Mouse (Mus musculus): ENCODE measurements around the gene Ankub1. TPM values are rescaled to one million over a fixed set of nuclear protein-coding genes. Genes with fewer than 3 reads are reported as not detected.
A peak's percentile ranks its signal among the peaks of the same experiment; 100 is the strongest.

Gene Ankub1
- polyA plus RNA-seq, 1 experiment from 2014 or later = 0.19 TPM

- Histone ChIP-seq H3K36me3 (ENCODE audit: control insufficient read depth, insufficient read depth, low read length) (no peaks in the 10 kb centered on the region), H3K4me1 (replicated peaks; ENCODE audit: control insufficient read depth, insufficient read depth, low read length) (peaks cover 4% of the 10 kb centered on the region), H3K27ac (ENCODE audit: low read length) (no peak overlapping the region), H3K4me2 (ENCODE audit: low read depth, low read length) (no peak overlapping the region), H3K9me3 (ENCODE audit: control insufficient read depth, low read length) (no peaks in the 10 kb centered on the region), H3K4me3 (ENCODE audit: low read length) (no peak overlapping the region), H3K9ac (ENCODE audit: low read length) (no peak overlapping the region), H3K27me3 (ENCODE audit: control insufficient read depth, insufficient read depth, low read depth, low read length) (no peaks in the 10 kb centered on the region)
- WGBS = 72% methylated on average over 3 of the region's 3 CpGs
- no peak for ATAC-seq (ENCODE audit: low read depth)
These were observed 40.1 kb downstream of the Ankub1 start for GRCm38 (mm10) chr3:57652485-57652884.

GRCm38 (mm10) chr3:57651865-57652259 lies 40.7 kb downstream of the Ankub1 start:
- ATAC-seq (ENCODE audit: low read depth) = peak; percentile 27
- peaks cover 4% of the 10 kb centered on the region for H3K4me1 ChIP-seq (replicated peaks; ENCODE audit: control insufficient read depth, insufficient read depth, low read length)
- H3K4me2 ChIP-seq (ENCODE audit: low read depth, low read length) = peak overlapping the region; percentile 64
- 57% methylated on average over 3 of the region's 3 CpGs for WGBS
- H3K36me3 ChIP-seq (ENCODE audit: control insufficient read depth, insufficient read depth, low read length) = no peaks in the 10 kb centered on the region
- H3K27ac ChIP-seq (ENCODE audit: low read length) = no peak overlapping the region
- H3K27me3 ChIP-seq (ENCODE audit: control insufficient read depth, insufficient read depth, low read depth, low read length) = no peaks in the 10 kb centered on the region
- no peaks in the 10 kb centered on the region for H3K9me3 ChIP-seq (ENCODE audit: control insufficient read depth, low read length)
- peak overlapping the region; percentile 84 for H3K9ac ChIP-seq (ENCODE audit: low read length)
- peak overlapping the region; percentile 72 for H3K4me3 ChIP-seq (ENCODE audit: low read length)

- Histone ChIP-seq H3K9ac (ENCODE audit: low read length) (peak within 1 kb of the TSS; percentile 84), H3K27me3 (ENCODE audit: control insufficient read depth, insufficient read depth, low read depth, low read length) (no peaks in the 10 kb centered on the region), H3K36me3 (ENCODE audit: control insufficient read depth, insufficient read depth, low read length) (no peaks in the 10 kb centered on the region), H3K4me3 (ENCODE audit: low read length) (peak within 1 kb of the TSS; percentile 72), H3K27ac (ENCODE audit: low read length) (peak within 1 kb of the TSS; percentile 86), H3K4me2 (ENCODE audit: low read depth, low read length) (peak within 1 kb of the TSS; percentile 64), H3K4me1 (replicated peaks; ENCODE audit: control insufficient read depth, insufficient read depth, low read length) (peaks cover 4% of the 10 kb centered on the region), H3K9me3 (ENCODE audit: control insufficient read depth, low read length) (no peaks in the 10 kb centered on the region)
- under 1% methylated on average over 42 of the region's 42 CpGs for WGBS
- ATAC-seq (ENCODE audit: low read depth) = peak; percentile 98
These were observed 41.3 kb downstream of the Ankub1 start, which contains the start of gene Commd2 for GRCm38 (mm10) chr3:57651231-57651864. TSS of gene Commd2 (minus strand) at chr3:57651715.

GRCm38 (mm10) chr3:57643191-57643590 lies 49.4 kb downstream of the Ankub1 start:
- no peak for ATAC-seq (ENCODE audit: low read depth)
- 93% methylated on average over 6 of the region's 6 CpGs for WGBS
- Histone ChIP-seq H3K27me3 (ENCODE audit: control insufficient read depth, insufficient read depth, low read depth, low read length) (no peaks in the 10 kb centered on the region), H3K9me3 (ENCODE audit: control insufficient read depth, low read length) (no peaks in the 10 kb centered on the region), H3K27ac (ENCODE audit: low read length) (no peak overlapping the region), H3K4me3 (ENCODE audit: low read length) (no peak overlapping the region), H3K36me3 (ENCODE audit: control insufficient read depth, insufficient read depth, low read length) (peaks cover 8% of the 10 kb centered on the region; the same call in 1 of the 2 replicates), H3K9ac (ENCODE audit: low read length) (no peak overlapping the region), H3K4me2 (ENCODE audit: low read depth, low read length) (no peak overlapping the region), H3K4me1 (replicated peaks; ENCODE audit: control insufficient read depth, insufficient read depth, low read length) (no peaks in the 10 kb centered on the region)

- no peaks in the 10 kb centered on the region for H3K27me3 ChIP-seq (ENCODE audit: control insufficient read depth, insufficient read depth, low read depth, low read length)
- H3K27ac ChIP-seq (ENCODE audit: low read length) = peak overlapping the region; percentile 84
- H3K9ac ChIP-seq (ENCODE audit: low read length) = no peak overlapping the region
- H3K4me1 ChIP-seq (replicated peaks; ENCODE audit: control insufficient read depth, insufficient read depth, low read length) = no peaks in the 10 kb centered on the region
- WGBS = 53% methylated on average over 6 of the region's 6 CpGs
- peak; percentile 98 for ATAC-seq (ENCODE audit: low read depth)
- no peak overlapping the region for H3K4me2 ChIP-seq (ENCODE audit: low read depth, low read length)
- H3K4me3 ChIP-seq (ENCODE audit: low read length) = no peak overlapping the region
- H3K36me3 ChIP-seq (ENCODE audit: control insufficient read depth, insufficient read depth, low read length) = no peaks in the 10 kb centered on the region
- no peaks in the 10 kb centered on the region for H3K9me3 ChIP-seq (ENCODE audit: control insufficient read depth, low read length)
These were observed 55.0 kb downstream of the Ankub1 start for GRCm38 (mm10) chr3:57637596-57637995.

GRCm38 (mm10) chr3:57634763-57635487 lies 57.7 kb downstream of the Ankub1 start:
- Histone ChIP-seq H3K4me2 (ENCODE audit: low read depth, low read length) (no peak overlapping the region), H3K4me1 (replicated peaks; ENCODE audit: control insufficient read depth, insufficient read depth, low read length) (no peaks in the 10 kb centered on the region), H3K36me3 (ENCODE audit: control insufficient read depth, insufficient read depth, low read length) (no peaks in the 10 kb centered on the region), H3K27me3 (ENCODE audit: control insufficient read depth, insufficient read depth, low read depth, low read length) (no peaks in the 10 kb centered on the region), H3K27ac (ENCODE audit: low read length) (no peak overlapping the region), H3K4me3 (ENCODE audit: low read length) (no peak overlapping the region), H3K9ac (ENCODE audit: low read length) (no peak overlapping the region), H3K9me3 (ENCODE audit: control insufficient read depth, low read length) (no peaks in the 10 kb centered on the region)
- WGBS = 69% methylated on average over 3 of the region's 3 CpGs
- ATAC-seq (ENCODE audit: low read depth) = no peak

- ATAC-seq (ENCODE audit: low read depth) = peak; percentile 65
- H3K27ac ChIP-seq (ENCODE audit: low read length) = peak overlapping the region; percentile 80
These were observed 65.6 kb downstream of the Ankub1 start for GRCm38 (mm10) chr3:57626954-57627513.

GRCm38 (mm10) chr3:57625275-57625997 lies 67.2 kb downstream of the Ankub1 start:
- Histone ChIP-seq H3K4me3 (ENCODE audit: low read length) (peak overlapping the region; percentile 47), H3K27me3 (ENCODE audit: control insufficient read depth, insufficient read depth, low read depth, low read length) (no peaks in the 10 kb centered on the region), H3K4me1 (replicated peaks; ENCODE audit: control insufficient read depth, insufficient read depth, low read length) (no peaks in the 10 kb centered on the region; the same call in 1 of the 2 replicates), H3K9me3 (ENCODE audit: control insufficient read depth, low read length) (no peaks in the 10 kb centered on the region), H3K9ac (ENCODE audit: low read length) (peak overlapping the region; percentile 66), H3K36me3 (ENCODE audit: control insufficient read depth, insufficient read depth, low read length) (no peaks in the 10 kb centered on the region), H3K4me2 (ENCODE audit: low read depth, low read length) (peak overlapping the region; percentile 65), H3K27ac (ENCODE audit: low read length) (peak overlapping the region; percentile 75)
- whole genome bisulfite sequencing = 26% methylated on average over 21 of the region's 21 CpGs
- ATAC-seq (ENCODE audit: low read depth) = peak; percentile 79

More at GRCm38 (mm10) chr3:57626954-57627513, 65.6 kb downstream of the Ankub1 start:
- H3K4me2 ChIP-seq (ENCODE audit: low read depth, low read length) = peak overlapping the region; percentile 33
- no peaks in the 10 kb centered on the region for H3K36me3 ChIP-seq (ENCODE audit: control insufficient read depth, insufficient read depth, low read length)
- peak overlapping the region; percentile 32 for H3K4me3 ChIP-seq (ENCODE audit: low read length)
- no peaks in the 10 kb centered on the region; the same call in 1 of the 2 replicates for H3K4me1 ChIP-seq (replicated peaks; ENCODE audit: control insufficient read depth, insufficient read depth, low read length)
- H3K27me3 ChIP-seq (ENCODE audit: control insufficient read depth, insufficient read depth, low read depth, low read length) = no peaks in the 10 kb centered on the region
- 37% methylated on average over 11 of the region's 11 CpGs for WGBS
- peak overlapping the region; percentile 39; the same call in 1 of the 2 replicates for H3K9ac ChIP-seq (ENCODE audit: low read length)
- no peaks in the 10 kb centered on the region for H3K9me3 ChIP-seq (ENCODE audit: control insufficient read depth, low read length)

- Histone ChIP-seq H3K9me3 (ENCODE audit: control insufficient read depth, low read length) (no peaks in the 10 kb centered on the region), H3K27me3 (ENCODE audit: control insufficient read depth, insufficient read depth, low read depth, low read length) (no peaks in the 10 kb centered on the region), H3K36me3 (ENCODE audit: control insufficient read depth, insufficient read depth, low read length) (no peaks in the 10 kb centered on the region), H3K4me2 (ENCODE audit: low read depth, low read length) (no peak overlapping the region), H3K9ac (ENCODE audit: low read length) (no peak overlapping the region), H3K4me1 (replicated peaks; ENCODE audit: control insufficient read depth, insufficient read depth, low read length) (no peaks in the 10 kb centered on the region), H3K4me3 (ENCODE audit: low read length) (no peak overlapping the region), H3K27ac (ENCODE audit: low read length) (no peak overlapping the region)
- 67% methylated on average over 4 of the region's 4 CpGs for WGBS
- ATAC-seq (ENCODE audit: low read depth) = no peak
These were observed 72.9 kb downstream of the Ankub1 start for GRCm38 (mm10) chr3:57619718-57620117.

Data from lung, embryonic 16.5 days (tissue).